Mouse (Mus musculus) heart, adult 2 months (tissue): ENCODE measurements around the gene Gm44805. TPM values are rescaled to one million over a fixed set of nuclear protein-coding genes. Genes with fewer than 3 reads are reported as not detected.

Experiments used
- DNase-seq, 2 experiments: peaks; one replicate each; pipeline ENCODE4 v3.0.0; 2021
- H3K27ac ChIP-seq: fragments of 200-600 bp; 2 replicates; pipeline ENCODE4 v1.8.1; 2022
- H3K27me3 ChIP-seq: fragments of 200-500 bp; 2 replicates; pipeline ENCODE4 v1.6.1; 2012; ENCODE audit warnings: mild to moderate bottlenecking, low read length, inconsistent platforms, mixed read lengths; ENCODE audit not compliant: control insufficient read depth, insufficient read depth
- H3K36me3 ChIP-seq: fragments of 200-500 bp; 2 replicates; pipeline ENCODE4 v1.6.1; 2012; ENCODE audit warnings: low read length, inconsistent platforms; ENCODE audit not compliant: control insufficient read depth, insufficient read depth
- H3K4me1 ChIP-seq: fragments of 200-500 bp; 2 replicates; pipeline ENCODE4 v1.6.1; 2011; ENCODE audit warnings: low read length; ENCODE audit not compliant: control insufficient read depth, insufficient read depth
- H3K4me3 ChIP-seq: fragments of 200-600 bp; 2 replicates; pipeline ENCODE4 v1.8.1; 2022
- H3K79me2 ChIP-seq: fragments of 200-500 bp; replicated peaks from 2 replicates; pipeline ENCODE4 v1.6.1; 2012; ENCODE audit warnings: mild to moderate bottlenecking, inconsistent platforms, low read length, moderate library complexity, mixed read lengths; ENCODE audit not compliant: control insufficient read depth, insufficient read depth
- H3K9ac ChIP-seq: fragments of 200-500 bp; 2 replicates; pipeline ENCODE4 v1.6.1; 2012; ENCODE audit warnings: low read depth, mild to moderate bottlenecking, control low read depth, inconsistent platforms, low read length, mixed read lengths
- CTCF ChIP-seq: fragments of 200-600 bp; IDR thresholded peaks from 2 replicates; pipeline ENCODE4 v1.8.1; 2022; ENCODE audit warnings: antibody characterized with exemption, mild to moderate bottlenecking, moderate library complexity
- EP300 ChIP-seq: fragments of 200-500 bp; IDR thresholded peaks from 2 replicates; pipeline ENCODE4 v1.6.1; 2011; ENCODE audit warnings: low read depth, low read length, control low read depth; ENCODE audit not compliant: insufficient read depth
- POLR2A ChIP-seq: fragments of 200-500 bp; IDR thresholded peaks from 2 replicates; pipeline ENCODE4 v1.6.1; 2011; ENCODE audit warnings: mild to moderate bottlenecking, low read depth, low read length, control low read depth; ENCODE audit not compliant: insufficient read depth
- WGBS: fragments of 180-500 bp; shearing (Covaris S2); methylation state at CpG from one replicate; pipeline ENCODE4 v1.1.7; 2018; 5-methylcytosine and 5-hydroxymethylcytosine counted together
- intact Hi-C: fragments of 180-260 bp; cut with DNase I; formaldehyde crosslinking; loops from one replicate; pipeline ENCODE4 v1.15.1; 2025
- long read RNA-seq: library from polyadenylated mRNA; stranded (forward); transcript quantifications from one replicate; pipeline ENCODE4 v2.0.0, GENCODE M21; 2021
- polyA plus RNA-seq: library from polyadenylated mRNA; depleted of rRNA; stranded (reverse); fragments of >200 nt; gene quantifications from 2 replicates; pipeline ENCODE4 v1.2.3, GENCODE M21; 2012; rRNA removed
- total RNA-seq, 2 experiments: library from RNA; stranded (reverse); gene quantifications; 2 replicates each; pipeline ENCODE4 v1.2.3; 2021

The Gm44805 gene
- total RNA-seq (not detected), polyA plus RNA-seq (not detected in 2 replicates)
- long read RNA-seq, result 0 reads

- intact Hi-C loops, result no loop called here
- H3K36me3 ChIP-seq, result no peaks in the 10 kb centered on the region
- no peaks in the 10 kb centered on the region for H3K79me2 ChIP-seq
- no peaks in the 10 kb centered on the region for H3K27me3 ChIP-seq
- no peak for TF ChIP-seq CTCF
- 48% methylated on average over 8 of the region's 8 CpGs for WGBS
- no peak within 1 kb of the TSS for H3K4me3 ChIP-seq
- no peak within 1 kb of the TSS for H3K9ac ChIP-seq
- H3K27ac ChIP-seq, result no peak within 1 kb of the TSS
- H3K4me1 ChIP-seq, result no peaks in the 10 kb centered on the region
- DNase-seq, result no peak
These were observed at the start of gene Gm44805, which contains the start of gene Apoc4 for GRCm38 (mm10) chr7:19681202-19681694. Gene Gm44805 (minus strand): TSS chr7:19681423. Gene Apoc4 (minus strand): TSS chr7:19681479.

GRCm38 (mm10) chr7:19726541-19726940, 45.3 kb upstream of the Gm44805 start:
- Histone ChIP-seq H3K79me2 (no peaks in the 10 kb centered on the region), H3K9ac (no peak overlapping the region), H3K27ac (no peak overlapping the region), H3K4me1 (peaks cover 4% of the 10 kb centered on the region; the same call in 1 of the 2 replicates), H3K36me3 (no peaks in the 10 kb centered on the region), H3K27me3 (no peaks in the 10 kb centered on the region), H3K4me3 (no peak overlapping the region)
- intact Hi-C loops, result no loop called here
- TF ChIP-seq EP300, result no peak
- no peak for TF ChIP-seq CTCF
- TF ChIP-seq POLR2A, result no peak
- WGBS, result 89% methylated on average over 4 of the region's 4 CpGs
- no peak for DNase-seq

- 95% methylated on average over 12 of the region's 12 CpGs for WGBS
- no peak overlapping the region for H3K27ac ChIP-seq
- no peak for TF ChIP-seq POLR2A
- TF ChIP-seq EP300, result no peak
- no peak for TF ChIP-seq CTCF
These were observed 42.9 kb upstream of the Gm44805 start for GRCm38 (mm10) chr7:19724167-19724566.

GRCm38 (mm10) chr7:19722754-19723195, 41.6 kb upstream of the Gm44805 start:
- no peaks in the 10 kb centered on the region for H3K79me2 ChIP-seq
- H3K36me3 ChIP-seq, result no peaks in the 10 kb centered on the region
- peaks cover 4% of the 10 kb centered on the region; the same call in 1 of the 2 replicates for H3K4me1 ChIP-seq
- H3K4me3 ChIP-seq, result no peak overlapping the region
- no peaks in the 10 kb centered on the region for H3K27me3 ChIP-seq
- H3K27ac ChIP-seq, result peak overlapping the region; percentile 74
- peak; percentile 76 to 79 for DNase-seq
- H3K9ac ChIP-seq, result no peak overlapping the region
- TF ChIP-seq CTCF (no peak), POLR2A (no peak), EP300 (peak; percentile 90)
- 60% methylated on average over 6 of the region's 6 CpGs for WGBS
- intact Hi-C loops, result no loop called here

More at GRCm38 (mm10) chr7:19724167-19724566, 42.9 kb upstream of the Gm44805 start:
- H3K36me3 ChIP-seq, result no peaks in the 10 kb centered on the region
- H3K27me3 ChIP-seq, result no peaks in the 10 kb centered on the region
- no peak overlapping the region for H3K9ac ChIP-seq
- H3K4me3 ChIP-seq, result no peak overlapping the region
- H3K4me1 ChIP-seq, result peaks cover 4% of the 10 kb centered on the region; the same call in 1 of the 2 replicates
- DNase-seq, result no peak
- intact Hi-C loops, result loop anchor here (2.0 kb wide), 1 partner anchor 19 kb away; no protein-coding TSS in a partner anchor
- no peaks in the 10 kb centered on the region for H3K79me2 ChIP-seq

GRCm38 (mm10) chr7:19719200-19719599, 38.0 kb upstream of the Gm44805 start:
- H3K9ac ChIP-seq, result no peak overlapping the region
- no peak overlapping the region for H3K4me3 ChIP-seq
- intact Hi-C loops, result no loop called here
- H3K27ac ChIP-seq, result no peak overlapping the region
- WGBS, result 94% methylated on average over 4 of the region's 4 CpGs
- H3K4me1 ChIP-seq, result peaks cover 6% of the 10 kb centered on the region
- H3K79me2 ChIP-seq, result no peaks in the 10 kb centered on the region
- TF ChIP-seq POLR2A (no peak), CTCF (no peak), EP300 (no peak)
- no peaks in the 10 kb centered on the region for H3K36me3 ChIP-seq
- DNase-seq, result no peak
- H3K27me3 ChIP-seq, result no peaks in the 10 kb centered on the region

GRCm38 (mm10) chr7:19718297-19718952, 37.2 kb upstream of the Gm44805 start:
- Histone ChIP-seq H3K79me2 (no peaks in the 10 kb centered on the region), H3K27ac (no peak overlapping the region), H3K4me3 (no peak overlapping the region), H3K4me1 (peaks cover 6% of the 10 kb centered on the region), H3K9ac (no peak overlapping the region), H3K36me3 (no peaks in the 10 kb centered on the region), H3K27me3 (no peaks in the 10 kb centered on the region)
- 86% methylated on average over 5 of the region's 5 CpGs for WGBS
- intact Hi-C loops, result no loop called here
- TF ChIP-seq EP300 (no peak), POLR2A (no peak), CTCF (no peak)
- DNase-seq, result no peak
